Mouse (Mus musculus) liver (tissue): ENCODE data around the gene Miox.

Source experiments
- DNase-seq: peaks from one replicate; pipeline ENCODE4 v3.0.0-alpha.2; 2020; ENCODE audit warnings: mixed read lengths

Miox gene

DNA sequence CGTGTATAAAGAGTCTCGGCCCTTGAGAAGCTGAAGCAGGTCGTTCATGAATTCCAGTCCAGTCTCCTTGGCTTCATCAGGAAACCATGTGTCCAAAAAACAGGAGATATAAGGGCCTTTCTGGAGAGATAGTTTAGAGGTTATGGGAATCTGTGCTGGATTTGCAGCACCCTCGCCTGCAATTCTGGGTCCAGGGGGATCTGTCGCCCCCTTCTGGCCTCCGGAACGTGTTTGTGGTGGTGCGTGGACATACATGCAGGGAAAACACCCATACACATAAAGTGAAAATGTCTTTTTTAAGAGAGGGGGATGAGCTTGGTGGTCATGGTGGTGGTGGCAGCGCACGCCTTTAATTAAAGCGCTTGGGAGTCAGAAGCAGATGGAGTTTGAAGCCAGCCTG lies 18.1 kb upstream of the Miox start:
- peak; percentile 65 for DNase-seq

DNA sequence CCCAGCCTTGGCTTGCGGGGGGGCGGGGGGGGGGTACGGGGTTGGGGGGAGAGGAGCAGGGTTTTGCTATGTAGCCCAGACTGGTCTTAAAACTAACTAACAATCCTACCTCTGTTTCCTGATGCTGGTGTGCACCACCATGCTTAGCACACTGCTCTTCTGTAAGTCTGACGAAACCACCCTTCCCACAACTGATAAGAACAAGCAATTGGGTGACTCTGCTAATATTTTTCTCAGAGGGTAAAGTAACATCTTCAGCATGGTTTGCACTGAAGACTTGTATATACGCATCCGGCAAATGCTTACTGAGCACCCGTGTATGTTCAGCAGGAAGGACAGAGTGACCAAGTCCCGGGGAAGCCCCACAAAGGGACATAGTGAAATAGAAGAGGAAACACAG lies 12.9 kb upstream of the Miox start:
- DNase-seq: no peak

GRCm38 (mm10) chr15:89322670-89323522 lies 11.3 kb upstream of the Miox start, which contains the start of gene Adm2:
TSS of gene Adm2 (plus strand) at chr15:89322720.
- DNase-seq: peak; percentile 53

GRCm38 (mm10) chr15:89323656-89324055 lies 10.5 kb upstream of the Miox start:
- no peak for DNase-seq

DNA sequence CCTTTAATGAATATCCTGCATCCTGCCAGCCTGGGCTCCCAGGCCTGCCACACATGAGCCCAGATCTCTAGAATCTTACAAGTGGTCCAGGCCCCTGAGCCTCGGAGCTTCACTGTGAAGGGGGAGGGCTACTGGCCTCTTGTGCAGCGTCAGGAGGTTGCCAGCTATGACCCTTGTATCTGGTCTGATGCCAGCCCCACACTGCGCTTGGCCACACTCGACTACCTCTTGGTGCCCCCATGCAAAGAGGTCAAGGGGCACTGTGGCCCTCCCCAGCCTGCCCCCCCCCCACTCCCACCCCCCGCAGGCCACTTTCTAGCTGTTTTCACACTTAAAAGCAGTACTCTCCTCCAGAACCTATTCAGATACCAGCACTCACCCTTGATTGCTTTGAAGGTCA lies 7.8 kb upstream of the Miox start:
- no peak for DNase-seq

GRCm38 (mm10) chr15:89334774-89335537 lies 758 bp downstream of the Miox start:
- DNase-seq: no peak

GRCm38 (mm10) chr15:89336422-89336821 lies 2.2 kb downstream of the Miox start:
- no peak for DNase-seq

GRCm38 (mm10) chr15:89339696-89340095 lies 5.5 kb downstream of the Miox start:
- DNase-seq: no peak

DNA sequence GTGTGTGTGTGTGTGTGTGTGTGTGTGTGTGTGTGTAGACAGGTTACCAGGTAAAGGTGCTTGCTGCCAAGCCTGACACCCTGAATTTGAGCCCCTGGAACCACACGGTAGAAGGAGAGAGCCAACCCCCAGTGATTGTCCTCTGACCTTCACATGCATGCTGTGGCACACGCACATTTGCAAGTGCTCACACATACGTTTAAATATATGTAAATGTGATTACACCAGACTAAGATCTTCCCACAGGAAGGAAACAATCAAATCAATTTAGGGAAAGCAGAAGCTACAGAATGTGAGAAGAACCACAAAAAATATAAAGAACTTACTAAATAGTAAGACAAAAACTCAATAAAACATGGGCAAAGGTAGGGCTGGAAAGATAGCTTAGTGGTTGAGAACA lies 5.9 kb downstream of the Miox start:
- DNase-seq: no peak

DNA sequence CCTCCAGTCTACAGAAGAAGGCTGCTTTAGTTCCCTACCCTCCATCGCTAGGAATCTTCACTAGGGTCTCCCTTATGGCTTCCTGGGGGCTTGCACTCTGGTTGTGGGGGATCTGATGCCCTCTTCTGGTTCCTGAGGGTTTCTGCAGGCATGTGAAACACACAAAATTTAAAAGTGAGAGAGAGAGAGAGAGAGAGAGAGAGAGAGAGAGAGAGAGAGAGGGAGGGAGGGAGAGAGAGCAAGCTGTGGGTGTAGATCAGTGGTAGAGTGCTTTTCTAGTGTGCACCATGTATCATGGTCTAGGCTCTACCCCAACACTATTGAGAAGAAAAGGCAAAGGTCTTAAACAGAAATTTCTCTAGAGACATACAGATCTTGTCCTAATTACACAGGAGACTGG lies 7.5 kb downstream of the Miox start:
- DNase-seq: no peak

GRCm38 (mm10) chr15:89343325-89343724 lies 9.1 kb downstream of the Miox start:
- DNase-seq: no peak

GRCm38 (mm10) chr15:89350447-89350846 lies 16.2 kb downstream of the Miox start:
- no peak for DNase-seq

DNA sequence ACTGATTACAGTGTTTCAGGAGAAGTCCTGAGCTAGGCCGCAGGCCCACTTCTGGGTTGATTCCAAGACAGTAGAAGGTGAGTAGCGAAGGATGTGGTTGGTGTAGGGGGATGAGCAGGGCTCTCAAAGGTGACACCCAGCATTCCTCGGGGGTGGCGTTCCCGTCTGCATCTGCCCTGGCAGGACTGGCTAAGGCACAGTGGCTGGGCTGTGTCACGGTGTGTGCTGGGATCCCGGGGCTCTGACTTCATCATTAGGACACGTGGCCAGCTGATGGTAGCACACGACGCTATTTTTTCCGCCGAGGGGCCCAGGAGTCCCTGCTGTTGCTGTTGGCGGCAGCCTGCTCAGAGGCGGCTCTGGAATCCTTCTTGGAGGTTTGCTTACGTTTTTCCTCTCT lies 17.1 kb downstream of the Miox start:
- no peak for DNase-seq

- no peak for DNase-seq
Observed at GRCm38 (mm10) chr15:89352054-89352453, 17.9 kb downstream of the Miox start.

DNA sequence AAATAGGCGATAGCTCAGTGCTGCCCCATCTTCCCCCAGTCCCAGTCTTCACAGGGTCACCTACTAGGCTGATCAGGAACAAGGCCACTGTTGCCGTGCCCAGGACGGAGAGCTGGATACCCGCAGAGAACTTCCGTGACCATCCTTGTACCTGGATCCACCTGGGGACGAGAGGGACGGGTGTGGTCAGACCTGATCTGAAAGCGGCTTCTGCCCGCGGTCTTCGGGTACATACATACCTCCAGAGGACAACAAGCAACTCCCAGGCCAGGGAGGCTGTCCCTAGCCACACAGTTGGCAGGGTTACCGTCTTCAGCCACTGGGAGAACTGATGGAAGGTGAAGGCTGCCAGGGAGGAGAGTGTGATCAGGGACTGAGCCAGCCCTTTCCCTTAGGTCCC lies 18.6 kb downstream of the Miox start:
- DNase-seq: no peak

- DNase-seq: no peak
Observed at GRCm38 (mm10) chr15:89353837-89354236, 19.6 kb downstream of the Miox start.

DNA sequence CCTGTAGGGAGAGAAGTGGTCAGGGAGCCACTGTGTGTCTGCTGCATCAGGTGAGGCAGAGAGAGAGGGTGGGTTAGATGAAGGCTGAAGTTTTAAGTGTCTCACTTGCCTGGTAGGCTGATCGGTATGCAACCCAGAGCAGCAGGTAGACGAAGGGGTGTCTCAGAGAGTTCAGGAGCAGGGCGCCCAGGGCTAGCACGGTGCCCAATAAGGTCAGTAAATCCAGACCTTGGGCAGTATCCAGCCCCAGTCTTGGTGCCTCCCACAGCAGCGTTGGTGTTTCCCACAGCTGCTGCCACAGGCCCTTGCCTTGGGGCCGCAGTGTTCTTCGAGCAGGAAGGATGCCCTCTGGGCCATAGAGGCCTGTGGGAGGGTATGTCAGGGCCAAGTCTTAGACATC lies 20.3 kb downstream of the Miox start:
- no peak for DNase-seq

- peak; percentile 97 for DNase-seq
Observed at GRCm38 (mm10) chr15:89355241-89356187, 21.3 kb downstream of the Miox start, which contains the start of the genes Lmf2 and Ncaph2. TSS of gene Lmf2 (minus strand) at chr15:89355659. TSS of gene Ncaph2 (plus strand) at chr15:89355719.

DNA sequence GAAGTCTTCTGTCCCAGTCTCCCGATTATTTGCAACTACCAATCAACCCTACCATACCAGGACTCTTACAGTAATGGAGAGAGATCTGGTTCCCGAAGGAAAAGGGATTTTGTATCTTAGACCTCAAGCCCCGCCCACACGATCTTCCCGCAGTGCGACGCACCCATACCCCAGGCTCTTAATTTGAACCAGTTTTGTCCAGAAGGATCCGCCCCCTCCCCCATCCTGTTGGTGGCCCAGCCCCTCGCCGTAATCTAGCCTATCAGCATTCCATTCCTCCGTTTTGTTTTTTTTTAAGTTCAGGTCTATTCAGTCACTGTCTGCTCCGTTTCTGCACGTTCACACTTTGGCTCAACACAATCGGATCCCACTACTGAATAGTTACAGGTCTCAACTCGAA lies 22.2 kb downstream of the Miox start:
- peak; percentile 93 for DNase-seq

DNA sequence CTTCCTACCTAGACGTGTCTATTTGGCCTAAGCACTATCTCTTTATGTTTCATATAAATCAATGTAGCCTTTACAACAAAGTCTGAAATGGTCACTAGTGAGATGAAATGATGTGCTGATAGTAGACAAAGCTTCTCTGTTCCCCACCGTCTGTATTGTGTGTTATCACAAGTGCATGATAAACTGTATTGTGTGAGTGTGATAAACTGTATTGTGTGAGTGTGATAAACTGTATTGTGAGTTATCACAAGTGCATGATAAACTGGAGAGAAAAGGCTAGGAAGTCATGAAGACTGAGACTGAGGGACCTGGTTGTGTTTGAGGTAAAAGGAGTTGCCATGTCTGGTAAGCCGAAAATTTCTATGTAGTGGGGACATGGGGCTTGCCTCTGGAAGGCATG lies 24.6 kb downstream of the Miox start:
- DNase-seq: no peak

- no peak for DNase-seq
Observed at GRCm38 (mm10) chr15:89363051-89363450, 28.9 kb downstream of the Miox start.

DNA sequence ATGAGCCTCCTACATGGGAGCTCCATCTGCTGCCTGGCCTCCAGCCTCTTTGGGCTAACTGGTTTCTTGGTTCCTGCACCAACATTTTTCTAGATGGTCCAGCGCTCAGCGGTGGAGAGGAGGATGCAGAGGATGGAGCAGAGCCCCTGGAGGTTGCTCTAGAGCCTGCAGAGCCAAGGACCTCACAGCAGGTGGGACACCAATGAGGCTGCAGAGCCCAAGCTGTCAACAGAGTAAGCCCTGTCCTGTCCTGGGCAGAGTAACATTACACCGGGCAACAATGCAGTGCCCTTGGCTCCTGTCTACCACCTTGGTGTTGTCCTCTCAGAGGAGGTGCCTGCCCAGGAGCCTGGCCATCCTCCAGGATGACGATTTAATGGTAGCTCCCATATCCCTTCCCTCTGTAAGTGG lies 30.9 kb downstream of the Miox start:
- no peak for DNase-seq

DNA sequence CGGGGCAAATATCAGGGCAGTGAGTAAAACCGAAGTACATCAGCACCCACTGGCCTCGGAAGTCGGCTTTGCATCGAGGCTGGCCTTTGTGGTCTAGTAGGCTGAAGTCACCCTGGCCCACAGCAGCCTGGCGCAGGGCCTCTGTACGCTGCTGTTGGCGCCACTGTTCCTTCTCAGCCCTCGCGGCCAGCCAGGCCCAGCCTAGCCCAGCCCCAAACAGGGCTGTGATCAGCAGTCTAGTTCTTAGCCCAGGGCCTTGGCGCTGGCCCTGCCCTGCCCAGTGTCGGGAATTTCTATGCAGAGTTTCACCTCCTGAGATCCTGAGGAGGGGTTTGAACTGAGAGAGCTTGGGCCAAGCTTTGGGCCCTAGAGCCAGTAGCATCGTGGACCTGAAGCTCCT lies 37.9 kb downstream of the Miox start:
- no peak for DNase-seq
